Mouse (Mus musculus) activated CD4-positive, CD25-positive, alpha-beta regulatory T cell, adult 9 weeks (primary cell): ENCODE measurements around the gene Slc39a11. TPM values are rescaled to one million over a fixed set of nuclear protein-coding genes. Genes with fewer than 3 reads are reported as not detected.

Source experiments
- polyA plus RNA-seq: library from polyadenylated mRNA; unstranded; fragments of 100-300 nt; shearing (Covaris generic); gene quantifications from one replicate; pipeline ENCODE4 v1.2.1, GENCODE M21; 2017

Gene Slc39a11
- polyA plus RNA-seq: 31.6 TPM

GRCm38 (mm10) chr11:113649353-113650210 lies at the start of gene Slc39a11:
Gene Slc39a11, minus strand, starts transcription at chr11:113650079.

GRCm38 (mm10) chr11:113683957-113684706 lies 34.3 kb upstream of the Slc39a11 start, which contains the start of the genes Fam104a and D11Wsu47e:
Gene Fam104a, minus strand, starts transcription at chr11:113684155.
Gene D11Wsu47e, plus strand, starts transcription at chr11:113684412.

GRCm38 (mm10) chr11:113648690-113649352 lies 1.1 kb downstream of the Slc39a11 start, which contains the start of gene Cog1:
Gene Cog1, plus strand, starts transcription at chr11:113649169.

GRCm38 (mm10) chr11:113618672-113619419 lies 31.0 kb downstream of the Slc39a11 start, which contains the start of gene Sstr2:
Gene Sstr2, plus strand, starts transcription at chr11:113619342.

Other genes with a start within 250 kb of the Slc39a11 start
- gene Sstr2, start 30.7 kb downstream of the Slc39a11 start, polyA plus RNA-seq: not detected
- 22.2 TPM for gene Cog1, start 910 bp downstream of the Slc39a11 start, polyA plus RNA-seq
- gene Fam104a, start 34.1 kb upstream of the Slc39a11 start, polyA plus RNA-seq: 16.6 TPM
- gene D11Wsu47e, start 34.3 kb upstream of the Slc39a11 start, polyA plus RNA-seq: 24.1 TPM
- not detected for gene Cpsf4l, start 59.9 kb upstream of the Slc39a11 start, polyA plus RNA-seq
- gene Cdc42ep4, start 101.8 kb upstream of the Slc39a11 start, polyA plus RNA-seq: 8.5 TPM